Mouse (Mus musculus): ENCODE results near the gene Cdhr4. TPM values are rescaled to one million over a fixed set of nuclear protein-coding genes. Genes with fewer than 3 reads are reported as not detected.

The Cdhr4 gene
- total RNA-seq, 2 experiments from 2014 or later: 0.42 TPM; not detected in 1

DNA sequence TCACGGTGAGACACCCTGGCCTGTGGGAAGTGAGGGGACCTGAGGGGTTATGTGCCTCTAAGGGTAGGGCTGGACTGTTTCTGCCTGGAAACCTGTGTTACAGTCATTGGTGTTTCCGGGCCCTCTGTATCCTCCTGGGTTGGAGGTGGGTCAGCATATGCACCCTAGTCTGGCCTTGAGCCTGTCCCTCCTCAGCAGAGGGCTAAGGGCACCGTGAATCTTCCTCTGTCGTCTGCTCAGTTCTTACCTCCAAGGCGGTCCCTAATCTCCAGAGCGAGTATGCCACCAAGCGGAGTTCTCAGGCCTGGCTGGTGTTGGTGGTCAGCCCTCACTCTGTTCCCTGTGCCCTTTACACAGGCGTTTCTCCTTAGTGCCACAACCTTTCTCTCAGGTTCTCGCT, 29.4 kb upstream of the Cdhr4 start:
- intact Hi-C loops (cut with DNase I): loop anchor here (1.0 to 5.0 kb wide), 5 partner anchors 23 to 102 kb away; partner anchors contain the start of genes Amigo3 and Ip6k1
- Histone ChIP-seq H3K27ac (no peak overlapping the region), H3K4me3 (no peak overlapping the region)
- TF ChIP-seq CTCF (IDR thresholded peaks at IDR 0.05): no peak
- no peak for DNase-seq

DNA sequence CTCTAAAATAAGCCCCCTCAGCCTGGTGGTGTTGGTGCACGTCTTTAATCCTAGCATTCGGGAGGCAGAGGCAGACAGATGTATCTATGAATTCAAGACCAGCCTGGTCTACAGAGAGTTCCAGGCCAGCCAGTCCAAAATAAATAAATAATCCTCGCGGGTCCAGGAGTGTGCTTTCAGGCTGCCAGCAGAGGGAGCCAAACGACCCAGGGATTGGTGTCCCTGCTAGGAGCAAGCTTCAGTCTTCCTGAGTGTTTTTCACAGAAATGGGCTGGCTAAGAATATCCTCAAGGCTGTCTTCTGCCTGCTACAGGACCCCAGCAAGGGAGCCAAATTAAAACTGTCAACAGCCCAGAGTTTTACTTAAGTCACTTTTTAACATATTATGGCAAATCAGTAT, 28.6 kb upstream of the Cdhr4 start:
- TF ChIP-seq CTCF (IDR thresholded peaks at IDR 0.05): peak; percentile 98
- DNase-seq: peak; percentile 89
- intact Hi-C loops (cut with DNase I): loop anchor here (1.0 to 5.0 kb wide), 6 partner anchors 23 to 105 kb away; partner anchors contain the start of genes Amigo3 and Ip6k1
- Histone ChIP-seq H3K27ac (0 out of 2 replicates have a peak overlapping the region, but pooled peaks have one; percentile 38), H3K4me3 (no peak overlapping the region)

DNA sequence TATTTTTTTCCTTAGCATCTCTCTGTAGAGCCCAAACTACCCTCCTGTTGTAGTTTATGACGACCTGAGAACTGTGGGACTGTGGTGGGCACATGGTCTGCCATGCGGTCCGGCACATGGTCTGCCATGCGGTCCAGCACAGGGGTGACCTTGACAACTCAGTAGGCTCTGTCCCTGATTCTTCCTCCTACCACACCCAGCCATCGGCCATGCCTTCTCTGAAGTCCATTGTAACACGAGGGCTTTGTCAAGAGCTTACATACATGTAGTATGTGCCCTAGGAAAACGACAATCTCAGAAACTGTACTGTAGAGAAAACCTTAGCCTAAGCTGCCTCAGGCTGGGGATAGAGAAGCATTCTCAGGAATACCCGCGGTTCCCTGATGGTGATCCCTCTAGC, 27.6 kb upstream of the Cdhr4 start:
- H3K27ac ChIP-seq: no peak overlapping the region
- TF ChIP-seq CTCF (IDR thresholded peaks at IDR 0.05): no peak
- intact Hi-C loops (cut with DNase I): loop anchor here (1.0 to 5.0 kb wide), 4 partner anchors 38 to 104 kb away; partner anchors contain the start of genes Amigo3 and Ip6k1
- H3K4me3 ChIP-seq: no peak overlapping the region
- DNase-seq: no peak

- Histone ChIP-seq H3K27ac (peak overlapping the region; percentile 43), H3K4me3 (no peak overlapping the region)
- TF ChIP-seq CTCF (IDR thresholded peaks at IDR 0.05): no peak
- intact Hi-C loops (cut with DNase I): no loop called here
- DNase-seq: no peak
Observed at GRCm38 (mm10) chr9:107966676-107967075, 25.6 kb upstream of the Cdhr4 start.

DNA sequence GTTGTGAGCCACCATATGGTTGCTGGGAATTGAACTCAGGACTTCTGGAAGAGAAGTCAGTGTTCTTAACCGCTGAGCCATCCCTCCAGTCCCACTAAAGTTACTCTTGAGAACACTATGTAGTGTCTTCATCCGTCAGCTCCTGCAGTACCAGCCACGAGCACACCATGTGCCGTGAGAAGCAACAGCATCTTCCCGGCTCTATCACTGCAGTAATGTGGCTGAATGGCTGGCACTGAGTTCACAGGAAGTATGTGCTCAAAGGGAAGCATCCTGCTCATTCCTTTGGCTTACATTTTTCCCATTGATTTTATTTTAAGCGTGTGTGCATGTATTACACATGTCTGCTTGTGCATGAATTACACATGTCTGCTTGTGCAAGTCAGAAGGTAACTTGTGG, 24.9 kb upstream of the Cdhr4 start:
- intact Hi-C loops (cut with DNase I): no loop called here
- no peak overlapping the region for H3K4me3 ChIP-seq
- H3K27ac ChIP-seq: no peak overlapping the region
- no peak for DNase-seq
- TF ChIP-seq CTCF (IDR thresholded peaks at IDR 0.05): no peak

GRCm38 (mm10) chr9:107968531-107968930, 23.8 kb upstream of the Cdhr4 start:
- Histone ChIP-seq H3K27ac (no peak overlapping the region), H3K4me3 (no peak overlapping the region)
- intact Hi-C loops (cut with DNase I): no loop called here
- DNase-seq: no peak
- TF ChIP-seq CTCF (IDR thresholded peaks at IDR 0.05): no peak

- intact Hi-C loops (cut with DNase I): no loop called here
- H3K27ac ChIP-seq: no peak overlapping the region
- DNase-seq: no peak
- no peak overlapping the region for H3K4me3 ChIP-seq
- TF ChIP-seq CTCF (IDR thresholded peaks at IDR 0.05): no peak
Observed at GRCm38 (mm10) chr9:107970311-107970710, 22.0 kb upstream of the Cdhr4 start.

GRCm38 (mm10) chr9:107971690-107972541, 20.4 kb upstream of the Cdhr4 start:
- no peak overlapping the region for H3K4me3 ChIP-seq
- H3K27ac ChIP-seq: 0 out of 2 replicates have a peak overlapping the region, but pooled peaks have one; percentile 9
- intact Hi-C loops (cut with DNase I): no loop called here
- no peak for TF ChIP-seq CTCF (IDR thresholded peaks at IDR 0.05)
- no peak for DNase-seq

DNA sequence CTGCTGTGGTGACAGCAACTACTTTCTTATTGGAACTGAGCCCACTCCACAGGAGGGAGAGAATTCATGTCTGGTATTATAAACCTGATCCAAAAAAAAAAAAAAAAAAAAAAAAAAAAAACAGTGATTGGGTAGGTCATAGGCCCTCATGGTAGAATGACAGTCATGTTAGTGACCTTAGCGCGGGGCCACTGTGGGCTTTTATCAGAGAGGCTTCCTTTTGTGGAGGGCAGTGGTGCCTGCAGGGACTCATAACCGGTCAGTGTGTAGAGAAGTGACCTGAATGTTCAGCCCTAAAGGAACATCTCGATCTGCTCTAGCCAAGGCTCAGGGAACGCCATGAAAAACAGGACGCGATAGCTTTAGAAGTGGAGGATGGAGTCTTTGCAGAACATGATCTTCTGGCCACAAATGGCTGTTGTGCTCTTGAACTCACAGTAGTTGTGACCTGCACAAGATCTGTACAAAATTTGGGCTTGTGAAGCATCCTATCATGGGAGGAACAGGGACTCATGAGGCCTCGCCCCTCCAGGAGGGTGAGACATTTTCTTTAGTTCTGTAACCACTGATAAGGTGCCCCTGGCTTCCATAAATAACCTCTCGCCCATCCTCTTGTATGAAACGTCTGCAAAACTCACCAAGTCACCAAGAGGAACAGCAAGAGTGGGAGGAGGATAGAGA, 17.7 kb upstream of the Cdhr4 start:
- DNase-seq: no peak
- TF ChIP-seq CTCF (IDR thresholded peaks at IDR 0.05): no peak
- Histone ChIP-seq H3K27ac (peak overlapping the region; percentile 84), H3K4me3 (peak overlapping the region; percentile 71; the same call in 1 of the 2 replicates)
- intact Hi-C loops (cut with DNase I): no loop called here

DNA sequence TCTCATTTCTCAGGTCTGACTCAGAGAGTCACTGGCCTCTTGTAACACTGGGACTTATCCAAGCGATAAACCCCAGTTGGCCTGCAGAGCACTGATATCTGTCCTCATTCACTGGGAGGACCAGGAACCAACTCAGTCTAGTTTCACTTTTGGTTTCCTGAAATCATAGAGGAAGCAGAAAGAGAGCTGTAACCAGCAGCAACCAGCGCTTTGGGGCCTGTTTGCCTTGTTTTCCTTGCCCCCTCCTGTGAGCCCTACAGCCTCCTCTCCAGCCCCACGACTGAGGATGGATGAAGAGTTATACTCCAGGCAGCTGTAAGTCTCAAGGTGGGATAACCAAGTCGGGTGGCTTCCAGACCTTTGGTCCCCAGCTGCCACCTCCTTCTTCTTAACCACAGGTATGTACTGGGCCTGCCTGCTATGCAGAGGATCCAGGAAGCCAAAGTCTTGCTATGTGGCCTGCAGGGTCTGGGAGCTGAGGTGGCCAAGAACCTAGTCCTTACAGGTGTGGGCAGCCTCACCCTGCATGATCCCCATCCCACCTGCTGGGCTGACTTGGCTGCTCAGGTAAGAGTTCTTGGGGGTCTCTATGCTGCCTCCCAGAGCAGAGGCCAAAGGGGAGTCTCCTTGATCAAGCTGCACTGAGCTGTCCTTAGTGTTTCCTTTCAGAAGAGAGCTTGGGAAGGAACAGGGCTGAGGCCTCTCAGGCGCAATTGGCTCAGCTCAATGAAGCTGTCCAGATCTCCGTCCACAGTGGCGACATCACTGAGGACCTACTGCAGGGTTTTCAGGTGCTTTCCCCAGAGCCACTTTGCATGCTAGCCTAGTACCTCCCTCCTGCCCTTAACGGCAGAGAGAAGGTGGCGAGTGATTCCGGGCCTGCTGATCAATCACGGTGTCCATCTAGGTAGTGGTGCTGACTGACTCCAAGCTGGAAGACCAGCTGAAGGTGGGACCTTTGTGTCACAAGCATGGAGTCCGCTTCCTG, 16.6 kb upstream of the Cdhr4 start, which contains the start of gene Uba7:
Gene Uba7 (plus strand): TSS at position 107 of the 988 bp plus-strand sequence.
- Histone ChIP-seq H3K27ac (peak within 1 kb of the TSS; percentile 84), H3K4me3 (peak within 1 kb of the TSS; percentile 71)
- no peak for DNase-seq
- no peak for TF ChIP-seq CTCF (IDR thresholded peaks at IDR 0.05)
- intact Hi-C loops (cut with DNase I): no loop called here

DNA sequence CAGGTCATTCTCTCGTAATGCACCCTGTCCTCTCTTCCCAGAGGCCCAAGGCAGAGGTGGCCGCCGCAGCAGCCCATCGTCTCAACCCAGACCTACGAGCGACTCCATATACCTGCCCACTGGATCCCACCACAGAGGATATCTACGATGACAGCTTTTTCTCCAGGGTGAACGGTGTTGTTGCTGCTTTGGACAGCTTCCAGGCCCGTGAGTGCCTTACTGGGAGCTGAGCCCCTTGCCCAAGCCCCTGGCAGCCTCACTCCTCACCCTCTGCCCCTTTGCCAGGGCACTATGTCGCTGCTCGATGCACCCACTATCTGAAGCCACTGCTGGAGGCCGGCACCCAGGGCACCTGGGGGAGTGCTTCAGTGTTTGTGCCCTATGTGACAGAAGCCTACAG, 13.5 kb upstream of the Cdhr4 start:
- intact Hi-C loops (cut with DNase I): no loop called here
- no peak overlapping the region for H3K27ac ChIP-seq
- no peak overlapping the region for H3K4me3 ChIP-seq
- no peak for DNase-seq
- no peak for TF ChIP-seq CTCF (IDR thresholded peaks at IDR 0.05)

All from gastrocnemius, adult 2 months (tissue).